Mouse (Mus musculus): ENCODE data around the gene Fam193a.

Fam193a gene

DNA sequence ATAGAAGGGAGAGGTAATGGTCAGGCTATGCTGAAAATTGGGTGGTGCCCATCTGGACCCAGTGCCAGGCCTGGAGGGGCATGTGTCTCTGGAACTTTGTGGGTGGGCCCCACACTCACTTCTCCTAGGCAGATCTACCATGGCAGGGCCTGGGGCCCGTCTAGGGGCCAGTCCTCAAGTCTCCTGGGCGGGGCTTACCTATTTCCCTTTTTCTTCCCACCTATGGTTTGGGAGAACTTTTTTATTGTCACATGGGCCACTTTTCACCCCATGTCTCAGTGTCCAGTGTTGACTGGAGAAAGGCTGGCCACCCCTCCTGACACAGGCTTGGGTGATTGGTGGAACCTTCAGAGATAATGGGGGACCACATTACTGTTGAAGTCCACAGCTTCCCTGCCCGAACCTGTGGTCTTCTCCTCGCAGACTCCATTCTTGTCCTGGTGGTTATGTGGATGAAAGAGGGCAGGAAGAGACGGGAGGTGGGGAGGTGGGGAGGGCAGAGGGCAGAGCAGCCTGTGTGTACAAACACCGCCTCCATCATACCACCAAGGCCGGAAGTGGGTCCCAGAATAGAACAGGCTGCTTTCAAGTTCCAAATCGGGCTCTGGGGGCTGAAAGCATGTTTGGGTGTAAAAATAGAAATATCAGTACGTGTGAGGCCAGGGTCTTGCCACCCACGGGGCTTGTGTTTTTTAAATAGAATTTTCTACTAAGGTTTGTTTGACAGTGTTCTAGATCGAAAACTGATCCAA, 150.9 kb downstream of the Fam193a start:
- DNase-seq (ENCODE audit: low read depth, low spot score): no peak

DNA sequence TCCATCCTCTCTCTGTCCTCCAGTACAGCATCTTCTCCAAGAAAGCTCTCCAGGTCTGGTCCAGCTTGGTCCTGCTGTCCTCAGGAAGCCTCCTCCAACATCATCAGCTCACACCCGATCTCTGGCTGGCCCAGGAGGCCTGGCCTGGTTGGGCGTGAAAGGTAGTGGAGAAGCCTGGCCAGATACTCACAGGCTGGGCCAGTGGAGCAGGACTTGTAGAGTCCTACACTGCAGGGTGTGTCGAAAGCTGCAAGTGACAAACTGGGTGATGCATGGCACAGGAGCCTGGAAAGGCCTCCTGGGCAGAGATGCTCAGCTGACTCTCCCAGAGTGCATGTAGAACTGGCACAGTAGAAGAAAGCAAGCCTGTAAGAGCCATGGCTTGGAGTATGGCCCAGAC, 151.6 kb downstream of the Fam193a start:
- no peak for DNase-seq (ENCODE audit: low read depth, low spot score)

DNA sequence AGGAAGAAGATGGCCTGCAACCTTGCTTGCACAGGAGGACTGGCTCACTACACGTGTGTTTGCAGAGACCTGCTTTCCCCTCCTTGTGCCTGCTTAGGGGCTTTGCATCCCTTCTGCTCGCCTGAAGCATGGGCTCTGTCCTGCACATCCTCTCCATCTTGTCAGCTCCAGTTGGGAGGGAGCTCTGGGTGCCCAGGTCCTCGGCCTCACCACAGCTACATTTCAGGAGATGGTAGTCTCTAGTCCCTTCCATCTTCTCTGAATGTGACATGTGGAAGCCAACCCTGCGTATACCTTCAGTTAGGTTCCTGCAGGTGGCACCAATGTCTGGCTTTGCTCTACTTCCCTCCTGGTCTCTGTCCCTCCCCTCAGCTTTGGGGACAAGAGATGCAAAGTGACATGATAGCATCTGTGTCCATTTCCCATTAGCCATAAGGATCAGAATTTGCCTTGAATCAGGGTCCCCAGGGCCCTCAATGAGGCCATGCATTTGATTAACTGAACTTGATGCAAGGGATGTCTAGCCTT, 154.3 kb downstream of the Fam193a start:
- no peak for DNase-seq (ENCODE audit: low read depth, low spot score)

GRCm38 (mm10) chr5:34524511-34524910, 154.8 kb downstream of the Fam193a start:
- DNase-seq (ENCODE audit: low read depth, low spot score): no peak

DNA sequence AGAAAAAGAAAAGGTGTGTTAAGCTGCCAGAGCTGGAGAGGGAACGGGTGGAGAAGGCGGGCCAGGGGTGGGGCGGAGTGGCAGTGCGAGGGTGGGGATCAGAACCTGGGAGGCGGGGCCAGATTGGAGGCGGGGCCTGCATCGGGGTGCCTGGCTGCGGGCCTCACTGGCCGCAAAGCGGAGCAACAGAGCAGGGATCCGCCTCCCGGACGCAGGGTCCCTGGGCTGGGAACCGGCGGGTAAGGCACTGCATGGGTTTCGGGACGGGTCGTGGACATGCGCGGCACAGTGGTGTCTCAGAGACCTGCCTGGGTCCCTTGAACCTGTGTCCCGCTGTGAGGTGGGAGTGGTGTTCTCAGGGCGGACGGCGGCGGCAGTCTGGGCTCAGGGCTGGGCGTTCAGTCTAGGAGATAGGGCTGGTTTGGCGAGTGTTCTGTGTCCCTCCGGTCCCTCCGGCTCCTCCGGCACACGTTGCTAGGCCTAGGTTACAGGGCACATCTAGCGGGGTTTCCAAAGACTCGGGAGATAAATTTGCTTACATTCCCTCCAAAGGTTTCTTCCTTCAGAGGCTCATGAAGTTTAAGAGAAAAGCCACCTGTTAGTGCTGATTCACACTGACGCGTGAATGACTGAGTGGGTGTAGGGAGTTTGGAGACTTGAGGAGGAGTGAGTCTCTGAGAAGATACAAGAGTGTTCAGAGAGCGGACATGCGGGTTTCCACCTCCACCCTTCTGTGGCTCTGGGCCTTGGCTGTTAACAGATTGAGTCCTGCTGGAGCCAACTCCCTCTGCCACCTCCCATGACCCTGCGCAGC, 156.1 kb downstream of the Fam193a start, which contains the start of gene Sh3bp2:
Gene Sh3bp2, plus strand, starts transcription at position 176 of the 814 bp plus-strand sequence.
- peak; percentile 74 for DNase-seq (ENCODE audit: low read depth, low spot score)

DNA sequence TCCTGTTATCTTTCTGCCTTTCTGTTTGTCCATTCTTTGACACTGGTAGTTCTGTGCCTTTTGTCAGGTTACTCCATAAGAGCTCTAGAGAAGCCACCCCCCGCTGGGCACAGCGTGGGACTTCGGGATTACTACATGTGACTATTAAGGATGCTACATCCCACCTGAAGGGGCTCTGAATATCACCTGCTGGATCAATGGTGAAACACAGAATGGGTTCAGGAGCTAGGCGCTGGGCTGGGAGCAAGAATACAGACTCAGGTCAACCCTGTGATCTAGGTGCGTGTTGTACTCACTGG, 156.7 kb downstream of the Fam193a start:
- DNase-seq (ENCODE audit: low read depth, low spot score): no peak

DNA sequence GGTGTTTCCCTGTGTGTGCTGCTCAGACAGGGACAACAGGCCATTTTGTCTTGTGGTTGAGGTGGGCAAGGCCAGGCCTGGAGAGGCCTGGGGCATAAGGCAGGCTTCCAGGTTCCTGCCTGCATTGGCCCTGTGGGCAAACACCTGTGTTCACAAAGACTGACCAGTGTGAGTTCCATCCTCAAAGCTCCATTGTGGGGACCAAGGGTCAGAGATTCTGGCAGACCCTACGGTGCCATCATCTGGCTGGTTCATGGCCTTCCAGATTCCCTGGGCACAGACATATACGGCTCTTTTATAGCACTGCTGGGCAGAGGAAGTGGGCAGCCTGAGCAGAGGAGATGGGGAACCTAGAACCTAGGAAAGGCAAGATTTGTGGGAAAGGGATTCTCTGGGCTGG, 157.6 kb downstream of the Fam193a start:
- no peak for DNase-seq (ENCODE audit: low read depth, low spot score)

GRCm38 (mm10) chr5:34528724-34529123, 159.0 kb downstream of the Fam193a start:
- DNase-seq (ENCODE audit: low read depth, low spot score): no peak

DNA sequence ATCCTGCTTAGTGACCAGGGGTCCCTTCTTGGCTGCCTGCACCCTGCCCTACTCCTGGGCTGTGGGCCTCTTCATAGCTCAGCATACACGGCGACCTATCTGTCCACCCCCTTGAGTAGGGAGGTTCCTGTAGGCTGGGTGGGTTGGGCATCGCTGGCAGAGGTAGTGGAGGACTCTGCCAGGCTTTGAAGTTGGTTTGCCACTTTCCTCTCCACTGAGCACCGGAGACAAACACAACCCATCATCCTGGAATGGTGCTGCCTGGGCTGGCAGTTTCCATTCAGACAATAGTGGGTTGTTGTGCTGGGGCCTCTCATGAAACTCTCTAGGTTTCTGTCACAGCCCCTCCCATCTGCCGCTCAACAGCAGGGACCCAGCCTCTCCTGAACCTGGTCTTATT, 160.4 kb downstream of the Fam193a start:
- DNase-seq (ENCODE audit: low read depth, low spot score): no peak

- DNase-seq (ENCODE audit: low read depth, low spot score): no peak
Observed at GRCm38 (mm10) chr5:34530687-34531086, 161.0 kb downstream of the Fam193a start.

GRCm38 (mm10) chr5:34533066-34533465, 163.3 kb downstream of the Fam193a start:
- DNase-seq (ENCODE audit: low read depth, low spot score): no peak

- DNase-seq (ENCODE audit: low read depth, low spot score): no peak
Observed at GRCm38 (mm10) chr5:34533820-34534219, 164.1 kb downstream of the Fam193a start.

- no peak for DNase-seq (ENCODE audit: low read depth, low spot score)
Observed at GRCm38 (mm10) chr5:34534776-34535581, 165.2 kb downstream of the Fam193a start.

- no peak for DNase-seq (ENCODE audit: low read depth, low spot score)
Observed at GRCm38 (mm10) chr5:34535831-34536230, 166.1 kb downstream of the Fam193a start.

Measured in embryo, embryonic 11.5 days (tissue).